Mouse (Mus musculus) stomach, postnatal 0 days (tissue): Measurements from ENCODE around the gene Limd1. TPM values are rescaled to one million over a fixed set of nuclear protein-coding genes. Genes with fewer than 3 reads are reported as not detected.

Source experiments
- ATAC-seq: fragments of 200-750 bp; cut with Nextera tagmentation; 2 replicates; pipeline ENCODE4 v1.8.0; 2017; ENCODE audit not compliant: low FRiP score, low TSS enrichment
- DNase-seq: peaks from one replicate; pipeline ENCODE4 v3.0.0-alpha.2; 2016; ENCODE audit warnings: low spot score
- H3K27ac ChIP-seq: fragments of 300-500 bp; sonication (generic); replicated peaks from 2 replicates; pipeline ENCODE4 v1.5.1; 2014; ENCODE audit warnings: mild to moderate bottlenecking, control low read depth
- H3K27me3 ChIP-seq: fragments of 300-500 bp; sonication (generic); 2 replicates; pipeline ENCODE4 v1.6.1; 2014; ENCODE audit warnings: low read length; ENCODE audit not compliant: control insufficient read depth, insufficient read depth
- H3K36me3 ChIP-seq: fragments of 300-500 bp; sonication (generic); 2 replicates; pipeline ENCODE4 v1.6.1; 2014; ENCODE audit warnings: low read length, mixed read lengths; ENCODE audit not compliant: control insufficient read depth, insufficient read depth
- H3K4me1 ChIP-seq: fragments of 300-500 bp; sonication (generic); replicated peaks from 2 replicates; pipeline ENCODE4 v1.6.1; 2014; ENCODE audit warnings: antibody characterized with exemption; ENCODE audit not compliant: control insufficient read depth, insufficient read depth
- H3K4me2 ChIP-seq: fragments of 300-500 bp; sonication (generic); replicated peaks from 2 replicates; pipeline ENCODE4 v1.6.1; 2014; ENCODE audit warnings: low read depth, mild to moderate bottlenecking, control low read depth, moderate library complexity
- H3K4me3 ChIP-seq: fragments of 300-500 bp; sonication (generic); 2 replicates; pipeline ENCODE4 v1.5.1; 2014; ENCODE audit warnings: low read depth, low read length, control low read depth
- H3K9ac ChIP-seq: fragments of 300-500 bp; sonication (generic); 2 replicates; pipeline ENCODE4 v1.6.1; 2014; ENCODE audit warnings: mild to moderate bottlenecking, low read length, control low read depth, mixed read lengths
- H3K9me3 ChIP-seq: fragments of 300-500 bp; sonication (generic); 2 replicates; pipeline ENCODE4 v1.6.1; 2016; ENCODE audit warnings: low read length; ENCODE audit not compliant: control insufficient read depth
- CTCF ChIP-seq: IDR thresholded peaks from 2 replicates; pipeline ENCODE4 v1.5.1; 2016; ENCODE audit warnings: antibody characterized with exemption, low read depth, mild to moderate bottlenecking, moderate library complexity
- EP300 ChIP-seq: optimal IDR thresholded peaks from 2 replicates; pipeline ENCODE3; 2016; ENCODE audit warnings: antibody characterized with exemption
- WGBS: fragments of 180-500 bp; shearing (Covaris S2); extraction: QIAGEN DNeasy Blood & Tissue Kit; methylation state at CpG from one replicate; pipeline ENCODE4 v1.1.7; 2014; 5-methylcytosine and 5-hydroxymethylcytosine counted together
- polyA plus RNA-seq: library from polyadenylated mRNA; unstranded; fragments of >200 nt; fragmentation: Nextera tagmentation; extraction: Ambion mirVana; gene quantifications from 2 replicates; pipeline ENCODE4 v1.2.1, GENCODE M21; 2015

Limd1 gene
- polyA plus RNA-seq, 1 experiment from 2014 or later, result 22.2 TPM

- no peak overlapping the region for H3K9ac ChIP-seq
- TF ChIP-seq EP300 (no peak), CTCF (no peak)
- H3K27ac ChIP-seq, result no peak overlapping the region
- no peak overlapping the region for H3K4me3 ChIP-seq
- H3K27me3 ChIP-seq, result no peaks in the 10 kb centered on the region
- no peak for DNase-seq
- no peaks in the 10 kb centered on the region for H3K36me3 ChIP-seq
- no peaks in the 10 kb centered on the region for H3K4me1 ChIP-seq
- H3K9me3 ChIP-seq, result no peaks in the 10 kb centered on the region
- WGBS, result 73% methylated on average over 4 of the region's 4 CpGs
- no peak for ATAC-seq
- H3K4me2 ChIP-seq, result no peak overlapping the region
Observed at GRCm38 (mm10) chr9:123467141-123467620, 11.3 kb upstream of the Limd1 start.

GRCm38 (mm10) chr9:123468406-123469085, 10.0 kb upstream of the Limd1 start:
- no peak overlapping the region for H3K27ac ChIP-seq
- no peak for ATAC-seq
- 52% methylated on average over 5 of the region's 5 CpGs for WGBS
- no peaks in the 10 kb centered on the region for H3K27me3 ChIP-seq
- H3K9ac ChIP-seq, result no peak overlapping the region
- no peak overlapping the region for H3K4me2 ChIP-seq
- no peaks in the 10 kb centered on the region for H3K9me3 ChIP-seq
- no peak for DNase-seq
- H3K4me1 ChIP-seq, result no peaks in the 10 kb centered on the region
- no peaks in the 10 kb centered on the region for H3K36me3 ChIP-seq
- TF ChIP-seq EP300 (no peak), CTCF (no peak)
- no peak overlapping the region for H3K4me3 ChIP-seq

GRCm38 (mm10) chr9:123469087-123469486, 9.4 kb upstream of the Limd1 start:
- no peak overlapping the region for H3K4me3 ChIP-seq
- no peak overlapping the region for H3K27ac ChIP-seq
- no peak overlapping the region for H3K9ac ChIP-seq
- H3K36me3 ChIP-seq, result no peaks in the 10 kb centered on the region
- no peaks in the 10 kb centered on the region for H3K9me3 ChIP-seq
- H3K4me1 ChIP-seq, result no peaks in the 10 kb centered on the region
- ATAC-seq, result no peak
- no peak overlapping the region for H3K4me2 ChIP-seq
- TF ChIP-seq CTCF (no peak), EP300 (no peak)
- no peak for DNase-seq
- H3K27me3 ChIP-seq, result no peaks in the 10 kb centered on the region

GRCm38 (mm10) chr9:123473377-123473776, 5.1 kb upstream of the Limd1 start:
- no peak for ATAC-seq
- H3K4me2 ChIP-seq, result no peak overlapping the region
- no peaks in the 10 kb centered on the region for H3K27me3 ChIP-seq
- 0 out of 2 replicates have a peak, but pooled peaks cover 4% of the 10 kb centered on the region for H3K4me1 ChIP-seq
- H3K9me3 ChIP-seq, result no peaks in the 10 kb centered on the region
- no peak overlapping the region for H3K9ac ChIP-seq
- no peak overlapping the region for H3K27ac ChIP-seq
- H3K4me3 ChIP-seq, result no peak overlapping the region
- DNase-seq, result no peak
- TF ChIP-seq EP300, result no peak
- no peak for TF ChIP-seq CTCF
- H3K36me3 ChIP-seq, result no peaks in the 10 kb centered on the region

- H3K4me3 ChIP-seq, result no peak overlapping the region
- TF ChIP-seq EP300, result no peak
- no peak for TF ChIP-seq CTCF
- peaks cover 12% of the 10 kb centered on the region; the same call in 1 of the 2 replicates for H3K4me1 ChIP-seq
- no peak overlapping the region for H3K27ac ChIP-seq
- H3K36me3 ChIP-seq, result no peaks in the 10 kb centered on the region
- ATAC-seq (no peak), DNase-seq (no peak)
- no peak overlapping the region for H3K9ac ChIP-seq
- no peaks in the 10 kb centered on the region for H3K9me3 ChIP-seq
- no peaks in the 10 kb centered on the region for H3K27me3 ChIP-seq
- 76% methylated on average over 1 of the region's 1 CpGs for WGBS
- no peak overlapping the region for H3K4me2 ChIP-seq
Observed at GRCm38 (mm10) chr9:123475569-123475968, 2.9 kb upstream of the Limd1 start.

DNA sequence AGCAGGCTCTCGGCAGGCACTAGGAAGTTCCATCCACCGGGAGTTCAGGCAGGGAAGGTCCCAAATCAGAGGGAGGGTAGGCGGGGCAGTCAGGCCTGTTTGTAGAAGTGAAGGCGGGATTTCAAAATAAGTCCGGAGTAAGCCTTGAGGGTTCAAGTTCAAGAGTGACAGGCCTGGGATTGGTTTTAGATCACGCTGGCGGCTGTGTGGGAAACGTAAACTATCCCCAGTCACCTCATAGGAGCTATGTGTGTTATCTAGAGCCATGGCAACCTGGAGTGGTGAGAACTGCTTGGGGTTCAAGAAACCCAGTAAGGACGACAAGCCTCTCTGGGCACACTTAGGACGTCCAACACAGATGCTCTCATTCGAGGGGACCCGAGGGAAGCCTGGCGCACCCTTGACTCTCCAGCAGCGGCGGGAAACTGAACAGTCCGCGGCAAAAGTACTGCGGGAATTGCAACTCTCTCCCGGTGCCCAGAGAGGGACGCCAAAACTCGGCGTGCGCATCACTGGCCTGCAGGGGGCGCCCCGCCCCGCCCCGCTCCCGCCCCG, 398 bp upstream of the Limd1 start:
- H3K36me3 ChIP-seq, result no peaks in the 10 kb centered on the region
- no peaks in the 10 kb centered on the region for H3K27me3 ChIP-seq
- under 1% methylated on average over 22 of the region's 29 CpGs for WGBS
- H3K9me3 ChIP-seq, result no peaks in the 10 kb centered on the region
- TF ChIP-seq EP300 (no peak), CTCF (peak; percentile 66)
- H3K27ac ChIP-seq, result peak overlapping the region; percentile 78
- H3K4me3 ChIP-seq, result peak overlapping the region; percentile 40
- DNase-seq, result no peak
- peak overlapping the region; percentile 48 for H3K9ac ChIP-seq
- peak overlapping the region; percentile 92 for H3K4me2 ChIP-seq
- H3K4me1 ChIP-seq, result peaks cover 25% of the 10 kb centered on the region
- ATAC-seq, result peak; percentile 80
